Mouse (Mus musculus) brown adipose tissue, adult 24 weeks (tissue): ENCODE measurements at regions not wholly inside any gene's neighbourhood (a gene's known extent, or its start where the extent isn't known, plus 50 kb on each side); places are given as distances from the start of the nearest gene placed in this dataset.

Experiments used
- H3K27ac ChIP-seq: fragments of 200-500 bp; replicated peaks from 2 replicates; pipeline ENCODE4 v1.5.1; 2012; ENCODE audit warnings: low read depth, mild to moderate bottlenecking, low read length
- H3K4me1 ChIP-seq: fragments of 200-500 bp; 2 replicates; pipeline ENCODE4 v1.6.1; 2012; ENCODE audit warnings: low read length, mixed read lengths; ENCODE audit not compliant: control insufficient read depth, insufficient read depth, insufficient read length
- H3K4me3 ChIP-seq: fragments of 200-500 bp; 2 replicates; pipeline ENCODE4 v1.5.1; 2012; ENCODE audit warnings: low read depth, mild to moderate bottlenecking, low read length, moderate library complexity; ENCODE audit not compliant: insufficient read depth

DNA sequence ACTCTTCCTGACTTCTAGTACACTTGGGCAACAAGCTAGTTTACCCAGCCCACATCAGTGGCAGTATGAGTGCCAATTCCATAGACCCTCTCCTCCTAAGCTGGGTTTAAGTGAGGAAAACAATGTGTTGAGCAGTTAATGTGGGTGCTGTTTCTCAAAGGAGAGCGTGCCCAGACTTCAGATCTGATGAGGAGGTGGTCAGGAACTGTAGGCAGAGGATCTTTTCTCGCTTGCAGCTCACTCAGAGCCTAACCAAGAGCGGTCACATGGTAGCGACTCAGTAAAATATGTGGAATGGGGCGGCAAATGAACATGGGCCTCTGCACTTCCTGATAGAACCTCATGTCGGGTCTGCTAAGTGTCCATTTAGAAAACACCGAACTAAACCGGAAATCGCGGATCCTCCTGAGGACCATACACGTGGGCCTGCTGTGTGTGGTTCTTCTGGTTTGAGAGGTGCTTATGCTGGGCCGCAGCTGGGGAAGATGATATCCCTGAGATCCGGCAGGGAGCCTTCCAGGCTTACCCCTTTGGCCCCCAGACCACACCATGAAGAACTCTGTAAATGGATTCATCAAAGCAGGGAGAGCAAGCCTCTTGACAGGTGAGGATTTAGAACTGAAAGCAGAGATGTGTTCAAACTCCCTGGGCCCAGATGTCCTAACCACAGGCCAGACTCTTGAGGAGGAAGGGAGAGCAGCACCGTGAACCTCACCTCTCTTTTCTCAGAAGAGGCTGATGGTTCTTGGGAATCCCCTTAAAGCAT is 153.1 kb downstream of the Zfp36l1 start:
- H3K4me3 ChIP-seq: no peak overlapping the region
- no peak overlapping the region for H3K27ac ChIP-seq
- peaks cover under 1% of the 10 kb centered on the region; the same call in 1 of the 2 replicates for H3K4me1 ChIP-seq

DNA sequence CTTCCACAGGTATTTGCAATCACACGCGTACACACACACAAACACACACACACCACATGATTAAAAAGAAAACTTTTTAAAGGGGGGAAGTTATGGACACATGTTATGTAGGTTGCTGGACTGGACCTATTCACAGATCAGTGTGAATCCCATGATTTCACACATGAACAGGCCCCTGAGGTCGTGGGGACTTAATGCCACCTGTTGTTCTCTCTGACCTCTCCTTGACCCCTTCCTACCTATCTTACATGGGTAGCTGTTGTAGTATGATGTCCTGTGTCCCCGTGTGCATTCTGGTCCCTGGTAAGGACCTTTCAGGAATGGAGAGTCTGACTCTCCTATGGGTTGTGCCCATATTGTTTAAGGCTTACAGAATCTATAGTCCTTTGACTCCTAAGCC is 155.6 kb downstream of the Zfp36l1 start:
- no peak overlapping the region for H3K27ac ChIP-seq
- H3K4me3 ChIP-seq: no peak overlapping the region
- no peaks in the 10 kb centered on the region for H3K4me1 ChIP-seq

DNA sequence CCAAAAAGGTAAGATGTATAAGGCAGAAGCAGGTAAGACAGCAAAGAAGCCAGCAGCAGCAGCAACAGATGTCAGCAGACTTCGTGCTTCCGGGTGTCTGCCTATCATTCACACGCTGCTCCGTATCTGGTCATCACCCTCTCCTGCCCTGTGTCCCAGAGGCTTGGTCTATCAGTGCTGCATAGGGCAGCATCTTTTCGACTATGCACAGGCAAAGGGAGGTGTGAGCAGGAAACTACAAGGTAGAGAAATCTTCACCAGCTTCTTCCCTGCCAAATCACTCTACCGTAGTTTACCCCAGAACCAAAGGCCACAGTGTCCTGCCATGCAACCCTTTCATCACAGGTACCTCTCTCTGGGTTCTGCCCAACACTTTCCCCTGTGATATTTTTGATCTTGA is 156.5 kb downstream of the Zfp36l1 start:
- H3K27ac ChIP-seq: no peak overlapping the region
- peaks cover 3% of the 10 kb centered on the region; the same call in 1 of the 2 replicates for H3K4me1 ChIP-seq
- no peak overlapping the region for H3K4me3 ChIP-seq

DNA sequence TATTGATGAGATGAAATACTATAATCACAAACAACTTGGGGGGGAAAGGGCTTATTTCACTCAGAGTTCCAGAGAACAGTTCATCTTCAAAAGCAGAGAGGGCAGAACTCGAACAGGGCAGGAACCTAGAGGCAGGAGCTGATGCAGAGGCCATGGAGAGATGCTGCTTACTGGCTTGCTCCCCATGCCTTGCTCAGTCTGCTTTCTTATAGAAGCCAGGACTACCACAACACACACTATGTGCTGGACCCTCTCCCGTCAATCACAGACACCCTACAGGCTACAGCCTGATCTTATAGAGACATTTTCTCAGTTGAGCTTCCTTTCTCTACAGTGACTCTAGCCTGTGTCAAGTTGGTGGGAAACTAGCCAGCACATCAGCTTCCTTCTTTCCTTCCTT is 157.3 kb downstream of the Zfp36l1 start:
- H3K27ac ChIP-seq: no peak overlapping the region
- H3K4me1 ChIP-seq: peaks cover 3% of the 10 kb centered on the region; the same call in 1 of the 2 replicates
- no peak overlapping the region for H3K4me3 ChIP-seq

DNA sequence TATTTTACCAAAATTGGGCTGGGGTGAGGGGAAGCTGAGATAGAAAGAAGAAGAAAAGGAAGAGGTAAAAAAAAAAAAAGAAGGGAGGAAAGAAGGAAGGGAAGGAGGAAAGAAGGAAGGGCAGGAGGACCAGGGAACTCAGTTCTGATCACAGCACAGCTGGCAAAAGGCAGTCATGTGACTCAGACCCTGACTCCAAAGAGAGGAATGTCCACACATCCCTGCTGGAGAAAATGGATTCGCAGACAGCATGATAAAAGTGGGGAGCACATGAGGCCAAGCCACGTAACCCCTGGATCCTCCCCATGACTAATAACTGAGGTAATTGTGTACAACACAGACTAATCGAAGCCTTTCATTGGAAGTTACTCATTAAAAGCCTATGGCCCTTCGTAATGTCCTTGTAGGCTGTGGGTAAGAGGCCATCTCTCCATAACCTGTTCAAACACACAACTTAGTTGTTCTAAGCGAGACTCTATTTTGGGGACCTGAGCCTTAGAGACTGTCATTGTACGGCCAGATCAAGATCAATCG is 162.2 kb downstream of the Zfp36l1 start:
- Histone ChIP-seq H3K4me1 (peaks cover 6% of the 10 kb centered on the region), H3K27ac (no peak overlapping the region), H3K4me3 (no peak overlapping the region)

DNA sequence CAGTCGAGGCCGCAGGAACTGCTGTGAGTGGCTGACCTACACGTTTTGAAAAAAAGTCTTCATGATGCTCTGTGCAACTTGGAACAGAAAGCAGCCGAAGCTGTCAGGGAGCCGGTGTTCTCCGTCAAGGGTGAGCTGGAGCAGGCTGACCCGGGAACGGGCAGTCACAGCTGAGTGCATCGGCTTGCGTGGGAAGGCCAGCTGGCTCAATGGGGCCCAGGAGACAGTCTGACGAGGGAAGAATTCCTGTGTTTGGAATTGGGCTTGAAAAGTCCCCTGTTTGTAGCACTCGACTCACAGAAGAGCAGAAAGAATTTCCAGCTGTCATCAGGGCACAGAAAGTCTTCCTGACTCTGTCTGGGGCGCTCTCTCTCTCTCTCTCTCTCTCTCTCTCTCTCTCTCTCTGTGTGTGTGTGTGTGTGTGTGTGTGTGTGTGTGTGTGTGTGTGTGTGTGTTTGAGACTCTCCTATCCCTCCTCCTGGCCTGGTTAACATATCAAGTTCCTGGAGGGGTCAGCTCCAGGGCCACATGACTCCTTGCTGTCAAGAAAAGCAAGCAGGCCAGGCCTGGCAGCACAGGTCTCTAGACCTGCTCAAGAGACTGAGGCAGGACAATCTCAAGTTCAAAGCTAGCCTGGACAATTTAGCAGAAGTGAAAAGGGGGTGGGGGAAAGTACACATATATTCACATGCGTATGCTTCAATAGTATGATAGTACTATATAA is 163.6 kb downstream of the Zfp36l1 start:
- Histone ChIP-seq H3K27ac (peak overlapping the region; percentile 41), H3K4me1 (peaks cover 20% of the 10 kb centered on the region), H3K4me3 (no peak overlapping the region)

DNA sequence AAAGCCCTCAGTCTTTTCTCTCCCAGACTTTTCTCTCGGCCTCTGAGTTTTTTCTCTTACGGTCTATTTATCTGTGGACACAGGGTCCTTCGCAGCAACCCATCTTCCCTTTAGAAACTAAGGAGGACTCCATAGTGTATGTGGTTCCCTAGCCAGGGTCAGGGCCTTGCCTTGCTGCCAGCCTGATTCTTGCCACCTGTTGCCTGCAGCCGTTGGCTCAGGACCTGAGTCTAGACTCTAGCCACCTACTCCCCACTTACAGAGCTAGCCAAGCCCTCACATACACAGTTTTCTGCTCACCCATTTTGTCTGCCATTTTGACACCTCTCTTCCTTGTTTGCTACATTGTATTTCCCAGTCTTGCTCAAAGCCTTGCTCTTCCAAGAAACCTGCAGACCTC is 165.2 kb downstream of the Zfp36l1 start:
- Histone ChIP-seq H3K27ac (no peak overlapping the region), H3K4me1 (peaks cover 31% of the 10 kb centered on the region)

DNA sequence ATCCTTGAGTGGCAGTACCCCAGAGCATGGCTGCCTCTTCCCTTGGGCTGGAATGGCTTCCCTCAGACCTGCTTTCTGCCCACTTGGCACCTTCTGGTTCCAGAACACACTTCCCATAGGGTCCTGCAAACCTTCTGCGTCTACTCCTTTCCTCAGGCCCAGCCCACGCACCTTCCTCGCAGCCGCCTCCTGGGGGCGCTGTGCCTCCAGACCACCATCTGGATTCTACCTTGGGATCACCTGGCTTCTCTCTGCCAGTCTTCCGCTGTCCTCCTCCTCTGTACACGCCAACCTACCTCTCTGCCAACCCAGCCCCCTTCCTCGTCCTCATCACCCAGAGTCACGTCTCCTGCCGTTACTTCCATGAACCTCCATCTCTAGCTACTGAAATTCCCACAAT is 166.0 kb downstream of the Zfp36l1 start:
- Histone ChIP-seq H3K4me1 (peaks cover 34% of the 10 kb centered on the region), H3K27ac (no peak overlapping the region), H3K4me3 (no peak overlapping the region)

More for the DNA sequence above, 165.2 kb downstream of the Zfp36l1 start:
- no peak overlapping the region for H3K4me3 ChIP-seq

DNA sequence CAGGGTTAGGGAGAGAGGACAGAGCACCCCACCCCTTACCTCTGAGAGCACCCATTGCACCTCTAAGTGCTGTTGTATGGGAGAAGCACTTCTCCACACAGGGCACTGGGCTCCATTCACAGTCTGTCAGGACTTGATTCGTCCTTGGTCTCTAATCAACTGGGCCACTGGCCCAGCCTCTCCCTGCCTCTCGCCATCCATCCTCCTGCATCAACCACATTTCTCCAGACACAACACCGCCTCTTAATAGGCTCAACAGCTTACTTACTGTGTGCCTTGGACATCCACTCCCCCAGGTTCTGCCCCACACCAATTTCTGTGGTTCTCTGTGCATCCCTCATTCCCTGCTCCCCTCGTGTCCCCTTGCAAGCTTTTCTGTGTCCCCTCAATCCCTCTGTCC is 166.9 kb downstream of the Zfp36l1 start:
- H3K27ac ChIP-seq: peak overlapping the region; percentile 83
- peaks cover 31% of the 10 kb centered on the region for H3K4me1 ChIP-seq
- no peak overlapping the region for H3K4me3 ChIP-seq

DNA sequence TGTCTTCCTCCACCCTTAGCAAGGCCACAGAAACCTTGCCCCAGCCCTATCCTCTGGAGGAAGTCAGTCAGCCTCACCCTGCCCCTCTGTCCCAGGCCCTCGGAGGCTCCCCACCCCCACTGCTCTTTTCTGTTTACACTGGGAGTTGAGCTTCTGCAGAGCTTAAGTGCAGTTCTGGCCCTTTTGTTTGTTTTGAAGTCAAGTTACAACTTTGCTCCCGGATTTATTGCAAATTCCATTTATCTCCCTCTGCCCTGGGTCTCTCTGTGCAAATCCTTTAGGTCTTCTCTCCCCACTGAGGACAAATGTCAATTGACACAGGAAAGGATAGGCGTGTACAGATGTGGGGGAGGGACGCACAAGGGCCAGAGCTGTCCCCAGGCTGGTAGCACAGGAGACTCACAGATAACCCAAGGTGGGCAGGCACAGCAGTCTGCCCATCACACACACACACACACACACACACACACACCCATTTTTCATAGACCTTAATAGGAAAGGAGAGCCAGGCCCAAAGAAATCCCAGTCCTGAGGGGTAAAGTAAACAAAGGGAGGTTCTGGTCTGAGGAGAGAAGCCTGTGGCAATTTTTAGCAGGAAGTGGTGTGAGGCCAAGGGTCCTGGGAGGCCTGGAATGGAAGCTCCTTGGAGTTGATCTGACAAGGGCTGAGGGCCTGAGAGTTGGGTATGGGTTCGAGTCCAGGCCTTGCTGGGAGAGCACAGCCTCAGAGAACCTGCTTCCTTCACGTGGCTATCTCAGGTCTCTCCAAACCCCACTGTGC is 167.9 kb downstream of the Zfp36l1 start:
- Histone ChIP-seq H3K4me1 (peaks cover 31% of the 10 kb centered on the region), H3K27ac (peak overlapping the region; percentile 83), H3K4me3 (no peak overlapping the region)

DNA sequence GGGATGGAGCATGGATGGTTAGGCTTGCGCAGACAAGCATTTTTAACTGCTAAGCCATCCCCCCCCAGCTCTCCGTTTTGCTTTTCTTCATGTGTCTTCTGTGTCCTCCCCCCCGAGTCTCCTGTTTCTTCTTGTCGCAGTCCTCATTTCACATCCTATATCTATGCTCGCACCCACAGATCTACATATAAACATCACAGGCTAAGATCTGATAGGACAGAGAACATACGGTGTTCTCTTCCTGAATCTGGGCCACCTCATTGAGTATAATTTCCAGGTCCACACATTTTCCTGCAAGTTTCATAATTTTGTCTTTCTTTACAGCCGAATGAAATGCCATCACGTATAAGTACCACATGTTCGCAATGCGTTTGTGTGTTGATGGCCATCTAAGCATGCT is 168.7 kb downstream of the Zfp36l1 start:
- Histone ChIP-seq H3K4me1 (peaks cover 31% of the 10 kb centered on the region), H3K27ac (peak overlapping the region; percentile 83)

DNA sequence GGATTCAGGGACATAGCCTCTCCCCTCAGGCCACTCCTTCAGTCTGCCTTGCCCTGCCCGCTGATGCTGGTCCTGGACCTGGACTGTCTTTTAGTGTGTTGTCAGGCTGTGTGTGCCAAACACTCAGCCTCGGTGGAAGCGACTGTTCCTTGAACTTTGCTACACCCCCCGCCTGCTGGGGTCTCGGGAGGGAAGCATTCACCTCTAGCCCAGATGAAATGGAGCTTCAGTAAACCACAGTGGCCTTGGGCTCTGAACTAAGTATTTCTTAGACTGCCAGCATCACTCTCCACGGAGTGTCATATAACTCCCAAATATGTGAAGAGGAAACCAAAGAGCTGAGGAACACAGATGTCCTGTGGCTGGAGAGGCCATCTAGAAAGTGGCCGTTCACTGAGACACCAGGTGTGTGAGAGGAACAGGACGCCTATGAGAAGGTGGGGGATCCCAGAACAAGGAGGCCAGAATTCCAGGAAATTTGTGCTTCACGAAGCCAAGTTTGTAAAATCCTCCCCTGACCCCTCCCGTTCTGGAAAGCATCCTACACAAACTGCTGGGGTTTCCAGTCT is 170.2 kb downstream of the Zfp36l1 start:
- no peak overlapping the region for H3K4me3 ChIP-seq
- peak overlapping the region; percentile 63 for H3K27ac ChIP-seq
- peaks cover 38% of the 10 kb centered on the region for H3K4me1 ChIP-seq

More for the DNA sequence above, 168.7 kb downstream of the Zfp36l1 start:
- no peak overlapping the region for H3K4me3 ChIP-seq

DNA sequence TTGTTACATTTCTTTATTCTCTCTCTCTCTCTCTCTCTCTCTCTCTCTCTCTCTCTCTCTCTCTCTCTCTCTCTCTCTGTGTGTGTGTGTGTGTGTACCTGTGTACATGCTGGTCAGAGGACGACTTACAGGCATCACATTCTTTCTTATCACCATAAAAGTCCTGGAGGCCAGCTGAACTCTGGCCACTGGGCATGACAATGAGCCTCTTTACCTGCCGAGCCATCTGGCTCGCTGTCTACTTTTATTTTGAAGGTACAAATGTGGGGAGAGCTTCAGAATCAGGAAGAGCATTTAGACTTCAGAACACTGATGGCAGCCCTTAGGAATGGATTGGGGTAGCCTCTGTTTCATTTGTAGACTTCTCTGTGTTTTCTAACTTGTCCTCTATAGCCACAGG is 171.0 kb downstream of the Zfp36l1 start:
- Histone ChIP-seq H3K27ac (no peak overlapping the region), H3K4me1 (peaks cover 46% of the 10 kb centered on the region), H3K4me3 (no peak overlapping the region)

DNA sequence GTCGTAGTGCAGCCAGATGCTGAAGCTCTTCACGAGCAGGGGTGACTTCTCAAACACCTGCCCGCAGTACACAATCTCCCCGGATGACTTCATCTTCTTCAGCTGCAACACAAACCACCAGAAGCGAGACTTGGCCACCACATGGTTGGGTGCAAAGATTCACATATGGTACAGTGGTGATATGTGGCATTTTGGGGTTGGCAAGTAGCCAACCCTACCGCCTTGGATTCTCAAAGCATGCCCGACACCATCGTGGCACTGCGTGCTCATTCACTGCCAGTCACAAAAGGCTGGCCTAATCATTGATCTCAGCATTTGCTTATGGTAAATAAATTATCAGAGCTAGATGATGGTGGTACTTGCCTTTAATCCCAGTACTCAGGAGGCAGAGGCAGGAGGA is 173.4 kb downstream of the Zfp36l1 start:
- Histone ChIP-seq H3K27ac (no peak overlapping the region), H3K4me1 (peaks cover 42% of the 10 kb centered on the region), H3K4me3 (no peak overlapping the region)

DNA sequence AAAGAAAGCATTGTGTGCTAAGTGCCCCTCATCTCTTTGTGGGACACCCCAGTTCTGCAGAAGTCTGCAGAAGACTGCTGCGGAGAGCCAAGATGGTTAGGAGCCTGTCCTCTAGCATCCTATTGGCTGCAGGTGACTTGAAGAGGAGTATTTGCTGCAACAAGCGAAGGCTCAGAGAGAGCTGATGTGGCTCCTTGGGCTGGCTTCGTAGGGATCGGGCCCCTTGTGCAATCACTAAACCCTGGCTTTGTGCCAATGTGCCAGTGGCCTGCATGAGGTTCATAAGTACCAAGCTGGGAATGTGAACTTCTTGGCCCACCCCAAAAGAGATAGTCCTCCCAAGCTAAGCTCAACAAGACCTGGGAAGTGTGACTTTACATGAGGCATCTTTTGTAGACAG is 174.9 kb downstream of the Zfp36l1 start:
- Histone ChIP-seq H3K4me3 (no peak overlapping the region), H3K4me1 (peaks cover 36% of the 10 kb centered on the region), H3K27ac (peak overlapping the region; percentile 92; the same call in 1 of the 2 replicates)
